Mouse (Mus musculus) NIH3T3 (cell line): ENCODE results near the gene Frmd8.
A peak's percentile ranks its signal among the peaks of the same experiment; 100 is the strongest.

ENCODE experiments used
- DNase-seq: peaks from one replicate; pipeline ENCODE4 v3.0.0-alpha.2; 2012; ENCODE audit warnings: low read depth

Frmd8 gene

DNA sequence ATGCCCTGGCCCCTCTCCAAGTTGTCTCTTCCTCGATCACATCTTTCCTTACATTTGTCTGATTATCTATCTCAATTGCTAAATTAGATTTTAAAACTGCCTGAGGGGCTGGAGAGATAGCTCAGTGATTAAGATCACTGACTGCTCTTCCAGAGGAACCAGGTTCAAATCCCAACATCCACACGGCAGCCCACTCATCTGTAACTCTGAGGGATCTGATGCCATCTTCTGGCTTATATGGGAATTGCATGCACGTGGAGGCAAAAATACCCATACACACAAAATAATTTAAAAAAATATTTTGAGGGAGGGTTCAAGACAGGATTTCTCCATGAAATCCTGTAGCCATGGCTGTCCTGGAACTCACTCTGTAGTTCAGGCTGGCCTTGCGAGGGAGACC lies 10.8 kb upstream of the Frmd8 start:
- peak; percentile 59 for DNase-seq

DNA sequence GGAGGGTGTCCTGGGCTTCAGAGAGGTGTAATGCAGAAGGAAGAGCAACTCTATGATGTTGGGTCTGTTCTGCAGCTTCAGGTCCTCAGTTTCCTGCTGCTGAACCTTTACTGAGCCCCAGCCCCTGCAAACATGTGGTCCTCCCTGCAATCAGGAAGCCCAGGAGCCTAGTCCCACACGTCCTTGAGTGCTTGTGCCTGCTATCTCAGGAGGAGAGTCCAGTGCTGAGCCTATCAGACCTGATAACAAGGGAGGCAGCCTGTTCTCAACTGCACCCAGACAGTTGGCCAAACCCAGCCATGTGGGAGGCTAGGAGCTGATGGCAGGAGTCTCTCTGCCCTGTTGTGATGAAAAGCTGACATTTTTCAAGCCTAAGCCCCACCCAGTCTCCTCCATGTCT lies 8.9 kb upstream of the Frmd8 start:
- DNase-seq = no peak

DNA sequence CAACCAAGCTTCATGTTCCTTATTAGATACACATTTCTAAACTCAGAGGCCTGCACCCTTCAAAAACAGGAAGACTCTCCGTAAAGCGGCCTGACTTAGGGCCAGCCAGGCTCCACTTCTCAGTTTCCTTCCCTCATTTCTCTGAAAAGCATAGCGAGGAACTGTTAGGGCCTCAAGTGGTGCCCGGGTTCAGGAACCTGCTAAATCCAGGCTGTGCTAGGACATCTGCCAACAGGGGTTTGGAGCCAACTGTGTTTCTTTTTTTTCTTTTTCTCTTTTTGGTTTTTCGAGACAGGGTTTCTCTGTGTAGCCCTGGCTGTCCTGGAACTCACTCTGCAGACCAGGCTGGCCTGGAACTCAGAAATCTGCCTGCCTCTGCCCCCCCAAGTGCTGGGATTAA lies 7.0 kb upstream of the Frmd8 start:
- DNase-seq = peak; percentile 33

DNA sequence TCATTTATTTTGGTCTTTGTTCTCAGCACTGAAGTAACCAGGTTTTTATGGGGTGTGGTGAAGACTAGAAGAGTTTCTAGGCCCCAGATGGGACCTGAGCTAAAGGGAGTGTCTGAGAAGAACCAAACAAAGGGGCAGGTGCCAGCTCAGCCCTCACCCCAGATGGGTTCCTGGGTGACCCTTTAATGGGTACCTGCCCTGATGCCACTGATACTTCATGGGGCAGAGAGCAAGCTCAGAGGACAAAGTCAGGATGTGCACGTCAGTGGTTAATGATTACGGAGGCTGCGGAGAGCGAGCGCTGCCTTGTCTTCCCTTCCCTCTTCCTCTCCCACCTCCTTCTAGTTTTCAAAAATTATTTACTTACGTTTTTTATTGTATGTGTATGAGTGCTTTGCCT lies 6.1 kb upstream of the Frmd8 start:
- DNase-seq = no peak

- no peak for DNase-seq
Measured at GRCm38 (mm10) chr19:5879735-5880134, 4.7 kb upstream of the Frmd8 start.

DNA sequence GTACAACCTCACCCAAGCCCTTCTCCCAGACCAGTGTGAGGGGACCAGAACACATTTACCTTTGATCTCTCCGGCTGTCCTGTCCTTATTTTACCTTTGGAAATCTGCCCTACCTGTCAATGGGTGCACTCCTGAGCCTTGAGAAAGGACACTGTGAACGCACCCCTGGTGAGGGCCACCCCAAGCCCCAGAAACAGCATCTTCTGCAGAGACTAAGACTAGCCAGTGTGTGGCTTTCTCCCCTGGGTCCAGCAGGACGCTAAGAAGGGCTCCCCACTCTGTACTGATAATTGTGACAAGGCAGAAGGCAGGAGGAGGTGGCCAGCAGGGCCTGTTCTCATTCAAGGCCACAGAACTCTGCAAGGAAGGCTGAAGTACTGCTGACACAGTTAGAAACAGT lies 3.8 kb upstream of the Frmd8 start:
- no peak for DNase-seq

DNA sequence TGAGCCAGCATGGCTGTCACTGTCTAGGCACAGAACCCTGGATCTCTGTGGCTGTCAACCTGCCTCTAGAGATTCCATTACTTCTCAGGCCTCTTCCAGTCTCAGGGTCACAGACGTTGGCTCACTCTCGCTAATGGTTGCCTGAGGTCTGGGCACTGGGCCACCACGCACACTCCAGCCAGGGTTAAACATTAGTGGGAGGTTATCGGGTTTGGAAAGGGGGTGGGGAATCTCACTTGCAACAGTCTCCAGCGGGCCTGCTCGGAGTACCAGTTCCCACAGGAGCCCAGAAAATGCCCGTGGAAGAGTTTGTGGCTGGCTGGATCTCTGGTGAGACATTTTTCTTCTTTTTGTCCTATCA lies 3.3 kb upstream of the Frmd8 start:
- DNase-seq = peak; percentile 78

DNA sequence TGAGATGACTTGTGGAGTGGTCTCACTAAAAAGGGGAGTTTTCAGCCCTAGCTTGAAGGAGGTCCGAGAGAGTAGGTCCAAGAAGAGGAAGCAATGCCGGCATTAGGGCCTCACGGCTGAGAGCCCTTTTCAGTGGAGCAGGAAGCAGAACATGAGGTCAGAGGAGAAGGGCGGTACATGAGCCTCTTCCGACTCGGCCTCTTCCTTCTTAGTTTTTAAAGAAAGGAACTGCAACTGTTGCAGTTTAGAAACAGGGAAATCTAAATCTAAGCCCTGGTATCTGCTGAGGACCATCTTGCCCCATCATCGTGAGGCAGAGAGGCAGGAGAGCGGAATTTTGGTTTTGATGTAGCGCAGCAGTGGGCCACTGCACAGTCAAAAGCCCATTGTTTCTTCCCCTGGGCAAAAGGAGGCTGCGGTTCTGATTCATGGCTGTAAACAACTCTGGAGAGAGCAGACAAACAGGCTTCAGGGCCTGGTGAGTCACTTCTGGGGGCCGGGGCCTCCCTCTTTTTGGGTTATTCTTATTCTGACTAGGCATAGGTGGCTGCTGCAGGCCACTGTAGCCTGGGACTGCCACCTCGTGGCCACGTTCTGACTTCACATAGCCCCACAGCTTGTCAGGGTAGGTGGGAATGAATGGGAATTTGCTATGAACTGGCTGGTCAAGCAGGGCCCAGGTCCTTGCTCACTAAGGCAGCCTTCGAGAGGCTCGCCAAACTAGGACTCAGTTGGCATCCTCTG lies 2.7 kb upstream of the Frmd8 start, which contains the start of gene Slc25a45:
TSS of gene Slc25a45 (plus strand) at position 191 of the 744 bp plus-strand sequence.
- DNase-seq = peak; percentile 97

DNA sequence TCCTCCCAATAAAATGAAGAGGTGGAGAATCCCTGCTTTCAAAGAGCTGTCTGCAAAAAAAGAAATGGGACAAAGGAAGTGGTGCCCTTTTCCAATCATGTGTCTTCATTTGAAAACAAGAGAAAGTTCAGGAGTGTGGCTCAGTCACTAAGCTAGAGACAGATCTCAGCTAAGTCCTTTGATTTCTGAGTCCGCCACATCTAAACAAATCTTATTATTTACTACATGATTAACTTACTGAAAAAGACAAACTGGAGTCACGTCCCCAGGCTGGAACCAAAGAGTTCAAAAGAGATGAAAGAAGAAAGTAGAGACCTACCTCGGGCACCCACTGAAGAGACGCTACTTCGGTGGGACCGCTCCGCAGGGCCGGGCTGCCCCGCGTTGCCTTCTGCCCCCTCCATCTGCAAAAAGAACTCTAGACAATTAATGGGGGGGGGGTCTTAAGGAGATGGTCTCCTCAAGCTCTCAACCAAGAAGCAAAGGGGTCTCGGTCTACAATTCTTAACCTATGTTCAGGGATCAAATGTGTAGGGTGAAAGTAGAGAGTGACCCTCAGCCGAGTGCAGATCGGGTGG lies 594 bp downstream of the Frmd8 start:
- DNase-seq = no peak

GRCm38 (mm10) chr19:5872931-5873556 lies 2.0 kb downstream of the Frmd8 start:
- DNase-seq = no peak

GRCm38 (mm10) chr19:5872528-5872927 lies 2.5 kb downstream of the Frmd8 start:
- DNase-seq = no peak

GRCm38 (mm10) chr19:5871683-5872082 lies 3.4 kb downstream of the Frmd8 start:
- peak; percentile 36 for DNase-seq

DNA sequence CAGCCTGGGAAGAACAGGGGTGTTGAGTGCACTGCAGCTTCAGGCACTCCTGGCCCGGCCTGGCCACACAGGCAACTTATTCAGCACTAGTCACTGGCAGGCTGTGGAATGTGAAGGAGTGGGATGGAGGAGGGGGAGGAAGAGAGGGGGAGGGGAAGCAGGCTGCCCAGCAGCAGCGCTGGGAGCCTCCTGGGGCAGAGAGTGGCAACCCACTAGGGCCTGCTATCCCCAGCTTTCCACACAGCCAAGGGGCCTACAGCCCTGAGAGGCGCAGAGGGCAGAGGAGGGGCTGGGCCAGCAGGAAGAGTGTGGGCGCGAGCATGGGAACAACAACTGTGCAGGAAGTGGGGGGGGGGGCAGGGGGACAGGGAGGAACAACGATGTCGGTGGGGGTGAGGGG lies 3.8 kb downstream of the Frmd8 start:
- peak; percentile 81 for DNase-seq

- no peak for DNase-seq
Measured at GRCm38 (mm10) chr19:5868096-5868495, 7.0 kb downstream of the Frmd8 start.

DNA sequence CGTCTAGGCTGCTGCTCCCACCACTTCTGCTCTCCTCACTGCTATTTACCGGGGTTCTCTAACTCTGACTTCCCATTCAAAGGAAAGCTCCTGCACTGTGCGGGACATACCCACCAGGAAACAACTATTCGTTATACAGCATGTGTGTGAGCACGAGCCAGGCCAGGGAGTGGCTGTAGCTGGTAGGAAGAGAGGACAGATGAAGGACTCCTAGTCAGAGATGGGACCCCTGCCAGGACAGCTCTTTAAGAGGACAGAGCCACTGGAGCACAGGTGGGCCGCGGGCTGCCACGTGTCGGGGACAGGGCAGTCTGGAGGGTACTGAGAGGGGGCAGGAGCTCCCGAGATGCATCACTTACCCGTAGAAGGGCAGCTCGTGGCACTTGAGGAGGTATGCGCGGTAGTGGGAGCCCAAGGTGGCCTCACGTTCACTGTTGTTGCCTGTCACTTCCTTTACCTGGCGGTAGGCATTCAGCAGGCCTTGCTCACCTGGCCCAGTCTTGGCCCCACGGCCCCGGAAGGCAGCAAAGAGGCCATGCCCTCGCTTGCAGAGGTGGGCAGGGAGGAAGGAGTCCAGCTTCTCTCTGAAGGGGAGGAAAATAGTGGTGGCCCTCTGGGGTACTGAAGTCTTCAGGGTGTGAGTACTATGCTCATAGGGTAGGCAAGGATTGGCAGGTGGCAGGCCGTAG lies 10.2 kb downstream of the Frmd8 start:
- no peak for DNase-seq

- DNase-seq = no peak
Measured at GRCm38 (mm10) chr19:5863776-5864175, 11.3 kb downstream of the Frmd8 start.

DNA sequence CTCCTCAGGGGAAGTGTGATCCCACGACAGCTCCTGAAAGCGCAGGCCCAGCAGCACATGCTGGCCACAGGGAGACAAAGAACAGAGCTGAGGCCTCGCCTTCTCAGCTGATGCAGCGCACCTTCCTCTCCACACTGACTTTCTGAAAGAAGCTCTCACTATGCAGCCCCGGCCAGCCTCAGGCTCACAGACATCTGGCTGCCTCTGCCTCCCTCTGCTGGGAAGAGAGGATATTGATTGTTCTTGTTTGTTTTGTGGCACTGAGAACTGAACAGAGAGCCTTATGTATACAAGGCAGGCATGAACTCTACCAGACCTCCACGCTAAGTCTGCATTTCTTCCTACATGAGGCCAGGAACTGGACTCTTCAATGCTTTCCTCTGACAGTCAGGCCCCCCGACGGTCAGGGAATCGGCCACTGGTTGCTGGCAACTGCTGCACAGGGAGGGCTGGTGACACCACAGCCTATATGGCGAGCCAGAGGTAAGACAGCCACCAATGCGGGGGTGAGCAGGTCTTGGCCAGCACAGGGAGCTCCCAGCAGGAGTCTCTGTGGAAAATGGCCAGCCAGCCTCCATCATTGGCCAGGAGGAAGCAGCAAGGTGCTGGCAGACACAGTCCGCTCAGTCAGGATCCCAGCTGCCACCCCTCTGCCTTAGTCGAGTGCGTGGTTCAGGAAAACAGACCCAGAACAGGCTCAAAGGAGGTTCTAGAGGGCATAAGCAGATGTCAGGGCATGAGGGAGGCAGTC lies 12.6 kb downstream of the Frmd8 start:
- peak; percentile 20 for DNase-seq

- DNase-seq = no peak
Measured at GRCm38 (mm10) chr19:5856604-5857003, 18.5 kb downstream of the Frmd8 start.

DNA sequence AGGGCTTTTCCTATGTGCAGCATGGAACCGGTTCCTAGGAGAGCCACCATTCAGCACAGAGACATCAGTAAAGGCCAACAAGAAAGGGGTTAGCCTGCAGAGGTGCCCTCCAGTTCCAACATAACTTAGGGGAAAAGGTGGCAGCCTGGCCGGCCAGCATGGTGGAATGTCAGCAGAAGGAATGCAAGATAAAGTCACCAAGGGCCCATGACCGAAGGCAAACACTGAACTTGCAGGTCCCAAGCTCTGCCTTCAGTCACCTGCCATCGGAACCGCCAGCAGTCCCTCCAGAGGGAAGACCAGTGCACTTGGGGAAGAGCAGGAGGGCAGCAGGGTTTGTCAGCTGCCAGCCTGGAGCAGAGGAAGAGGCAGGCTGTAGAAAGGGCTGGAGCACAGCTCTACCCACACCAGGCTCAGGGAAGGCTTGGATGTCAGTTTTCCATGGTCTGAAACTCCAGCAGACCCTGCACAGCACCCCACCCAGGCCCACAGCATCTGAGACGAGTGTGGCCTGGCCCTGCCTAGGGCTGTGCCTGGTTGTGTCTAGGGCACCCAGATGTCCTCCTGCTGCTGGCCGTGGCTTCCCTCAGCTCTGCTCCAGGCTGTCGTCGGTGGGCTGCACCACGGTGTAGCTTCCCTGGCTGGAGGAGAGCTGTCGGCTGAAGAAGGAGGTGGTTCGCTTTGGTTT lies 22.9 kb downstream of the Frmd8 start:
- no peak for DNase-seq

DNA sequence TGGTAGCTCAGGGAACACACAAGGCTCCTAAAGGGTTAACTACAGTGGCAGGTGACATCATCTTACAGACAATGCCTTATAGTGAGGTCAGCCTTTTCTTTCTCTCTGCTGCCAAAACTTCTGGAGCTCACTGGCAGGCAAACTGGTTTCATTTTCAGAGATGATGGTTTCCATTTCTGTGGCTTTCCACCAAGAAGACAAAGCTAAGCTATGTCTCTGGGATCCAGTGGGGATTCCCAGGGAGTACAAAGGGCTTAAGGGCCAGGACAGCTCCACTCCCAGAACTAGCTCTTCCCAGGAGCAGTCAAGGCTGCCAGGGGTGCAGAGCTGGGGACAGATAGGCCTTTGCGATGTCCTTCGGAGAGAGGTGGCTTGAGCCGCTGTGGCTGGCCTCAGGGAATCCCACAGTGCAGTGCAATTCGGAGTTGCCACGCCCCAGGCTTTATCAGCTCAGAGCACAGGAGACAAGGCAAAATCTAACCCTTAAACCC lies 23.5 kb downstream of the Frmd8 start:
- DNase-seq = peak; percentile 80

DNA sequence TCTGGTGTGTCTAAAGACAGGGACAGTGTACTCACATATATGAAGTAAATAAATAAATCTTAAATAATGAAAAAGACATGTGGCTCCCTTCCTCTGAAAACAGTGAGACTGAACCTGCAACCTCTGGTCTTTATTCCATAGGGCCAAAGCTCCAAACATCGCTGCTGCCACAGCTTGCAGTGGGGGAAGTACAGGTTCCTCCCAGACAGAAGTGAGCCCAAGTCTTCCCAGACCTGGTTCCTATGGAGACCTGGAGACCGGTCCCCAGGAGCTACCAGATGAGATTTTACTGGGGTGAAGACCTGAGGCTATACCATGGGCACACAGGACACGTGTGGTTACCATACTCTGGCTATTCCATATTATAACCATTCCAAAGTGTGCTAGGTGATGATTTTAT lies 24.2 kb downstream of the Frmd8 start:
- no peak for DNase-seq
